Mouse (Mus musculus) cerebellum, postnatal 36 days (tissue): ENCODE results near the gene Gm20388.
"Not testable (repeated sequence)": the region's sequence is repeated elsewhere in the genome, so short reads cannot be mapped to it uniquely, and the experiment has no call there.

Source experiments
- DNase-seq, 2 experiments: peaks; one replicate each; pipeline ENCODE4 v3.0.0; 2021 to 2022; ENCODE audit warnings: mixed read lengths in 2 of 2

Gm20388 gene

GRCm38 (mm10) chr8:123628968-123629755, 3718.5 kb downstream of the Gm20388 start:
- peak; percentile 82 for DNase-seq

- no peak for DNase-seq
These were observed 3719.4 kb downstream of the Gm20388 start for GRCm38 (mm10) chr8:123630058-123630457.

- no peak for DNase-seq
These were observed 3720.2 kb downstream of the Gm20388 start for GRCm38 (mm10) chr8:123630841-123631251.

DNA sequence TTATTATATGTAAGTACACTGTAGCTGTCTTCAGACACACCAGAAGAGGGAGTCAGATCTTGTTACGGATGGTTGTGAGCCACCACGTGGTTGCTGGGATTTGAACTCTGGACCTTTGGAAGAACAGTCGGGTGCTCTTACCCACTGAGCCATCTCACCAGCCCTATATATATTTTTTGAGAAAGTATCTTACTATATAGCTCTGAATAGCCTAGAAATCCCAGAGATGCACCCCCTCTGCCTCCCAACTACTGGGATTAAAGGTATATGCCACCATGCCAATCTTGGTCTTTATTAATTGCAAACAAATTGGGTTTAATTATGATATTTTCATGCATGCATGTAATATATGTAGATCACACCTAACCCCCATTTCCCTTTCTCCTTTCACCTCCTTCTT, 3721.1 kb downstream of the Gm20388 start:
- not testable (repeated sequence) for DNase-seq

- DNase-seq = no peak
These were observed 3721.6 kb downstream of the Gm20388 start for GRCm38 (mm10) chr8:123632257-123632656.

DNA sequence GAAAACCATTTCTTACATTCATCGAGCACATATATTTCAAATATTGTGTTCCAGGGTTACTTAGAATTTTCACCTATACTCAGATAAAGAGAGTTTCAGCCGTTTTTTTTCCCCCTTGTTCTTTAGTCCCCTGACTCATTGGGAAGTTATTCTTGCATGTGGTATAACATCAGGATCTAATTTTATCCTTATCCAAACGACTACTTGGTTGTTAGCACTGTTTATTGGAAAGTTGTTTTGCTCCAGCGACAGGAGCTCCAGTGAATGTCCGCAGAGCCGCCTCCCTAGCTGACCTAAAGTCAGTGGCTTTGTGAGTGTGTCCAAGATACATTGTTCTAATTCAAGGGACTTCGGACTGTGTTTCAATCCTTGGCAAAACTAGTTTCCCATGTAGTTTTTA, 3723.2 kb downstream of the Gm20388 start:
- DNase-seq = no peak

DNA sequence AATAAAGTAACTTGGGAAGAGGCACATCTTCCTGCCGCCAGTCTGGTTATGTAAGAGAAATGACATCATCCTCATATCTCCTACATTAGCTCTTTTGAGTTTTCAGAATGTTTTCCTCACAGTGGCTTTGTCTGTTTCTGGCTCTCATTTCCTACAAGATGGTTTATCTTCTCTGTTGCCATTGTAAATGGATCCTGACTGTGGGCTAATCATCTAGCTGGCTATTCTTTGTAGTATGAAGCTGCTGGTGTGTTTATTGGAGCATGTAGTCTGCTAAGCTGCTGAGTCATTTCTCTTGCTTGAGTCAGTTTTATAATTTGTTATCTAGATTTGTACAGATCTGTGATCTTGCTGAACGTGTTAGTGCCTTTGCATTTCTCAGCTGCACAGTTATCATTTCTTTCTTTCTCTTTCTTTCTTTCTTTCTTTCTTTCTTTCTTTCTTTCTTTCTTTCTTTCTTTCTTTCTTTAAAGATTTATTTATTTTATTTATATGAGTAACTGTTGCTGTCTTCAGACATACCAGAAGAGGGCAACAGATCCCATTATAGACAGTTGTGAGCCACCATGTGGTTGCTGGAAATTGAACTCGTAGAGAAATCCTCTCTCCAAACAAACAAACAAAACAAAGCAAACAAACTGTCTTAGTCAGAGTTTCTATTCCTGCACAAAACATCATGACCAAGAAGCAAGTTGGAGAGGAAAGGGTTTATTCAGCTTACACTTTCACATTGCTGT, 3723.9 kb downstream of the Gm20388 start:
- no peak for DNase-seq

GRCm38 (mm10) chr8:123635671-123636070, 3725.0 kb downstream of the Gm20388 start:
- DNase-seq = no peak

GRCm38 (mm10) chr8:123643330-123644051, 3732.8 kb downstream of the Gm20388 start:
- DNase-seq = peak; percentile 51 to 73

DNA sequence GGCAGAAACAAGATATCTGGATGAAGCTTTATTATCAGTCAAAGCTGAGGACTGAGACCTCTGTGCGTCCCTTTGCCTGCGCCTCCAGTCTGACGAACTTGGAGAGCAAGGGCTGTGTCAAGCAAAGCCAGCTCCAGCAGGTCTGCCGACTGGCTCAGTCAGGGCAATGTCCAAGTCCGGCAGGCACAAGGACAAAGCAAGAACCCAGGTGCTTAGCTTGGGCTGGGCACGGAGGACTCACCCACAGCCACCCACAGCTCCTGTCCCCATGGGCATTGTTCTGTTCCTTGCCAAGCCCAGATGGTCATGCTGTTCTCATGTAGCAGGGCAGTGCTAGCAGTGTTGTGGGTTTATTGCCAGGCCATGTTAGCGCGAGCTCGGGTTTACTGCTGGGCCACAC, 3734.6 kb downstream of the Gm20388 start:
- DNase-seq = no peak

- no peak for DNase-seq
These were observed 3737.9 kb downstream of the Gm20388 start for GRCm38 (mm10) chr8:123648245-123649170.

DNA sequence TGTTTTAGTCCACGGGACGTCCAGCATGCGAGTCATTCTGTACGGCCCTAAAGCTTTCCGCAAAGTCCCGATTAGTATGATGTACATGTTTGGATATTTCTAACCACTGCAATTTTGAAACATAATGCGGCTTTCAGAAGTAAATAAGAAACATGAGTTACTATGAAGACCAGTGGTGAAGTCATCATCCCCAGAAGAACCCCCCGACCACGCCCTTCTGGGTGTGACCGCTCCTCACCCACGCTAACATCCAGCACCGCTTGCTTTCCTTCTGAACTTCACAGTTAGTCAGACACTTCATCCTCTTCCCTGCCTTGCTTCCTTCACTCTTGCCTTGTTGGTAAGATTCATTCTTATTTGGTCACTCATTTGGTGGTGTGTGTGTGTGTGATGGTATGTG, 3738.8 kb downstream of the Gm20388 start:
- DNase-seq = no peak

DNA sequence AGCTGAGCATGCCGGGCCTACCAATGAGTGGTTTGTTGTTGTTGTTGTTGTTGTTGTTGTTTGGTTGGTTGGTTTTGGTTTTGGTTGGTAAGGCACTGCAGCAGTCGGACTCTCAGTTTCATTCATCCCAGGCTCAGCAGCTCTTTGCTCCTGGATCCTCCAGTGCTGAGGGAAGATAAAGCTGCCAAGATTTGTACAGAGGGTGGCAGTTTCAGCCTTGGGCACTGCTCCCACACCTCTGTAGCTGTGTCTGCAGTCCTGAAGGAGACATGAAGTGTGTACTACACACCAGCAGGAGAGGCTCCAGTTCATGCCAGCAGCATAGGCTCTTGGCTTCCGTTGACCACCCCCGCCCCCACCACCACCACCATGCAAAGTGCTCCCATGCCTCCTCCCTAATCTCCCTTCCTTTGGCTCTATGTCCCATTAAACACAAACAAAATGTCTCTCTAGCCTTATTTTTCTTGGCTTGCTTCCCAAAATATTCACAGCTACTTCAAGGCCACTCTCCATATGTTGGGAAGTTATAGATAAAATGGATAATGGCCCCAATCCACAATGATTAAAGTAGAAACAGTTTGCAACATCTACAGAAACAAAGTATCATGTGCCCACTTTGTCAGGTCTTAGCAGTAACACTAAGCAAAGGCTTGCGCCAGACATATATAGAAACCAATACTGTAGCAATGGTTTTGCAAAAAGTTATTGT, 3740.9 kb downstream of the Gm20388 start:
- DNase-seq = no peak

DNA sequence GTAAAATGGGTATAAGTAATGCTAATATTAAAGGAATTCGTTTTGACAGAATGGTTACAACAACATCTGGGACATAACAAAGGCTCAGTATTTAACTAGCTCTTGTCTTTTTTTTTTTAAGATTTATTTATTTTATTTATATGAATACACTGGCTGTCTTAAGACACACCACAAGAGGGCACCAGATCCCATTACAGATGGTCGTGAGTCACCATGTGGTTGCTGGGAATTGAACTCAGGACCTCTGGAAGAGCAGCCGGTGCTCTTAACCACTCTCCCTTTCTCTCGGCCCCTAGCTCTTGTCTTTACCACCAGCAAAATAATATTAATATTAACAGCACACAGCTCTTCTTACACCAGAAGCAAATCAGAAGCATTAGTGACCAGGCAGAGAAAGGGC, 3742.0 kb downstream of the Gm20388 start:
- peak; percentile 22 to 40 for DNase-seq

- DNase-seq = peak; percentile 93 to 96
These were observed 3742.8 kb downstream of the Gm20388 start, which contains the start of gene Rhou for GRCm38 (mm10) chr8:123653308-123653993. Gene Rhou (plus strand): TSS chr8:123653929.

DNA sequence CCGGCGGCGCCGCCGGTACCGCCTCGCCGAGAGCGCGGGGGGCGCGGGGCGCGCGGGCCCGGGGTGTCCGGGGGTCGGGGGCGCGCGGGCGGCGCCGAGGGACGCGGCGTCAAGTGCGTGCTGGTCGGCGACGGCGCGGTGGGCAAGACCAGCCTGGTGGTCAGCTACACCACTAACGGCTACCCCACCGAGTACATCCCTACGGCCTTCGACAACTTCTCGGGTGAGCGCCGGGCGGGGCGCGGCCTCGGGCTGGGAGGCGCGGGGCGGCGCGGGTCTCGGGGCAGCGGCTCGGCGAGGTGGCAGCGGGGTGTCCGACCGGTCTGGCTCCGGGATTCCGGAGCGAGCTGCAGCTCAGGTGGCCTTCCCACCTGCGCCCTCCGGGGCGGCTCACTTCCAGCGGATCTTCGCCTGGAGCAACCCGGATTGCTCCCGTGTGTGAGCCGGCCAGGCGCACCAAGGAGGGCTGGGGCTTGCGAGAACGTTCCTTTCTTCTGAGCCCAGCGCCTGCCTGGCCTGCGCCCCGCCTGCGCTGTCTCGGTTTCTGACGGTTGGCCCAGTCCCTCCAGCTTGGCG, 3743.4 kb downstream of the Gm20388 start:
- peak; percentile 71 to 72 for DNase-seq

GRCm38 (mm10) chr8:123654763-123655162, 3744.1 kb downstream of the Gm20388 start:
- DNase-seq = peak in 1 of 2 experiments; percentile 6

- DNase-seq = no peak
These were observed 3744.7 kb downstream of the Gm20388 start for GRCm38 (mm10) chr8:123655351-123655779.

GRCm38 (mm10) chr8:123657826-123658225, 3747.2 kb downstream of the Gm20388 start:
- no peak for DNase-seq

- no peak for DNase-seq
These were observed 3748.9 kb downstream of the Gm20388 start for GRCm38 (mm10) chr8:123659469-123660057.
